Mouse (Mus musculus): ENCODE data around the gene Wdr91. TPM values are rescaled to one million over a fixed set of nuclear protein-coding genes. Genes with fewer than 3 reads are reported as not detected.

Gene Wdr91
- polyA plus RNA-seq, 1 experiment from 2014 or later: 14.2 TPM

Other genes starting within 250 kb of the Wdr91 start
- 4.5 and 6.0 TPM in 2 replicates for gene Agbl3, start 130.4 kb downstream of the Wdr91 start, polyA plus RNA-seq (2016; fragmentation: Nextera tagmentation; extraction: Ambion mirVana)
- 2.6 and 3.7 TPM in 2 replicates for gene Tmem140, start 47.7 kb downstream of the Wdr91 start, polyA plus RNA-seq (2016; fragmentation: Nextera tagmentation; extraction: Ambion mirVana)
- gene Cyren, start 32.8 kb downstream of the Wdr91 start, polyA plus RNA-seq (2016; fragmentation: Nextera tagmentation; extraction: Ambion mirVana): 16.0 and 16.5 TPM in 2 replicates
- not detected in 2 replicates for gene Stra8, start 9.3 kb upstream of the Wdr91 start, polyA plus RNA-seq (2016; fragmentation: Nextera tagmentation; extraction: Ambion mirVana)
- 0.33 and 0.35 TPM in 2 replicates for gene Slc23a4, start 77.5 kb upstream of the Wdr91 start, polyA plus RNA-seq (2016; fragmentation: Nextera tagmentation; extraction: Ambion mirVana)
- 15.1 and 15.2 TPM in 2 replicates for gene Cnot4, start 222.8 kb upstream of the Wdr91 start, polyA plus RNA-seq (2016; fragmentation: Nextera tagmentation; extraction: Ambion mirVana)